Comparison of ENCODE assay signal across 18 mouse cellular contexts in genomic region chr6:15063246-15063645, GRCm38 (mm10).
"Had no signal": no experiment of that assay in that cellular context is flagged by ENCODE, and none has a peak within 500 bp of the region (broad histone marks: within the 10 kb centered on the region; RNA-seq: fewer than 3 reads in every experiment).

No protein-coding gene starts in this region.

- H3K36me3 ChIP-seq: limb, embryonic 10.5 days; limb, embryonic 13.5 days; liver, embryonic 12.5 days; liver, embryonic 15.5 days; lung, embryonic 15.5 days; midbrain, embryonic 13.5 days had no signal

- H3K27ac ChIP-seq: kidney, postnatal 0 days; layer of hippocampus, adult 2 months; limb, embryonic 10.5 days; limb, embryonic 13.5 days; liver, embryonic 12.5 days; liver, embryonic 15.5 days; lung, embryonic 15.5 days; midbrain, embryonic 13.5 days had no signal

- H3K4me2 ChIP-seq: limb, embryonic 13.5 days; liver, embryonic 12.5 days; liver, embryonic 15.5 days; lung, embryonic 15.5 days; midbrain, embryonic 13.5 days had no signal

- H3K9me3 ChIP-seq: limb, embryonic 10.5 days; limb, embryonic 13.5 days; liver, embryonic 12.5 days; liver, embryonic 15.5 days; lung, embryonic 15.5 days; midbrain, embryonic 13.5 days had no signal

- H3K27me3 ChIP-seq: limb, embryonic 13.5 days; liver, embryonic 12.5 days; liver, embryonic 15.5 days; lung, embryonic 15.5 days; midbrain, embryonic 13.5 days had no signal

- H3K4me1 ChIP-seq: limb, embryonic 13.5 days; liver, embryonic 12.5 days; liver, embryonic 15.5 days; midbrain, embryonic 13.5 days had no signal

- H3K4me3 ChIP-seq: layer of hippocampus, adult 2 months; limb, embryonic 10.5 days; limb, embryonic 13.5 days; liver, embryonic 12.5 days; liver, embryonic 15.5 days; lung, embryonic 15.5 days; midbrain, embryonic 13.5 days had no signal

- ATAC-seq: liver, embryonic 12.5 days; midbrain, embryonic 13.5 days had no signal

- H3K9ac ChIP-seq: limb, embryonic 13.5 days; liver, embryonic 12.5 days; liver, embryonic 15.5 days; lung, embryonic 15.5 days; midbrain, embryonic 13.5 days had no signal

- DNase-seq: kidney, adult 2 months; kidney, postnatal 25 days; layer of hippocampus, adult 9-11 months; liver; lung, adult 18-20 months; lung, postnatal 14 days; lung, postnatal 4 days; thymus, adult 2 months; thymus, postnatal 14 days; thymus, postnatal 4 days had no signal
